Mouse (Mus musculus) layer of hippocampus, postnatal 10 days (tissue): Measurements from ENCODE around the gene Foxf1. TPM values are rescaled to one million over a fixed set of nuclear protein-coding genes. Genes with fewer than 3 reads are reported as not detected.

Source experiments
- DNase-seq, 2 experiments: peaks; one replicate each; pipeline ENCODE4 v3.0.0; 2021; ENCODE audit warnings: low spot score in 2 of 2
- total RNA-seq, 2 experiments: library from RNA; stranded (reverse); gene quantifications; 2 replicates each; pipeline ENCODE4 v1.2.3; 2021

Foxf1 gene
- total RNA-seq, 2 experiments from 2014 or later = 1.3 to 1.4 TPM

GRCm38 (mm10) chr8:121113261-121113660, 29.1 kb downstream of the Foxf1 start:
- peak; percentile 99 for DNase-seq

DNA sequence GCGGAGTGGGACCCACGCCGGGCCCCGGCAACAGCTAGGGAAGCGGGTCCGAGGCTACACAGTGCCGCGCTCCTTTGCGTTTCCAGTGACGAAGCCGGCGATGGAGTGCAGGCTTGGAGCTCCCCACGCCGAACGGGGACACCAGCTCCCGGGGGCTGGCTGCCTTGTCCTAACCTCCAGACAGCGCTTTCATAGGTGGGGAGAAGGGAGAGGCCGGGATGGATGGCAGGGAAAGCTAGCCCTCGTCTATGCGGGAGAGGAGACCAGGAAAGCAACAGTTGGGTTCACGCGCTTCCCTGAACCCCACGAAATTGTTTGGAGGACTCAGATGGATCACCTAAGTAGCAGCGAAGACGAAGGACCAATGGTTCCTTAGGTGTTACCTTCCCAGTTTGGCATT, 30.9 kb downstream of the Foxf1 start:
- no peak for DNase-seq

- DNase-seq = peak; percentile 57 to 69
Observed at GRCm38 (mm10) chr8:121115948-121116347, 31.8 kb downstream of the Foxf1 start, which contains the start of gene Foxc2. Gene Foxc2 (plus strand): TSS chr8:121116171.

DNA sequence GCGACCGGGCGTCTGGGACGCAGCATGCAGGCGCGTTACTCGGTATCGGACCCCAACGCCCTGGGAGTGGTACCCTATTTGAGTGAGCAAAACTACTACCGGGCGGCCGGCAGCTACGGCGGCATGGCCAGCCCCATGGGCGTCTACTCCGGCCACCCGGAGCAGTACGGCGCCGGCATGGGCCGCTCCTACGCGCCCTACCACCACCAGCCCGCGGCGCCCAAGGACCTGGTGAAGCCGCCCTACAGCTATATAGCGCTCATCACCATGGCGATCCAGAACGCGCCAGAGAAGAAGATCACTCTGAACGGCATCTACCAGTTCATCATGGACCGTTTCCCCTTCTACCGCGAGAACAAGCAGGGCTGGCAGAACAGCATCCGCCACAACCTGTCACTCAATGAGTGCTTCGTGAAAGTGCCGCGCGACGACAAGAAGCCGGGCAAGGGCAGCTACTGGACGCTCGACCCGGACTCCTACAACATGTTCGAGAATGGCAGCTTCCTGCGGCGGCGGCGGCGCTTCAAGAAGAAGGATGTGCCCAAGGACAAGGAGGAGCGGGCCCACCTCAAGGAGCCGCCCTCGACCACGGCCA, 32.5 kb downstream of the Foxf1 start:
- no peak for DNase-seq

GRCm38 (mm10) chr8:121117186-121117651, 33.0 kb downstream of the Foxf1 start:
- no peak for DNase-seq

- DNase-seq = no peak
Observed at GRCm38 (mm10) chr8:121117906-121118305, 33.7 kb downstream of the Foxf1 start.

DNA sequence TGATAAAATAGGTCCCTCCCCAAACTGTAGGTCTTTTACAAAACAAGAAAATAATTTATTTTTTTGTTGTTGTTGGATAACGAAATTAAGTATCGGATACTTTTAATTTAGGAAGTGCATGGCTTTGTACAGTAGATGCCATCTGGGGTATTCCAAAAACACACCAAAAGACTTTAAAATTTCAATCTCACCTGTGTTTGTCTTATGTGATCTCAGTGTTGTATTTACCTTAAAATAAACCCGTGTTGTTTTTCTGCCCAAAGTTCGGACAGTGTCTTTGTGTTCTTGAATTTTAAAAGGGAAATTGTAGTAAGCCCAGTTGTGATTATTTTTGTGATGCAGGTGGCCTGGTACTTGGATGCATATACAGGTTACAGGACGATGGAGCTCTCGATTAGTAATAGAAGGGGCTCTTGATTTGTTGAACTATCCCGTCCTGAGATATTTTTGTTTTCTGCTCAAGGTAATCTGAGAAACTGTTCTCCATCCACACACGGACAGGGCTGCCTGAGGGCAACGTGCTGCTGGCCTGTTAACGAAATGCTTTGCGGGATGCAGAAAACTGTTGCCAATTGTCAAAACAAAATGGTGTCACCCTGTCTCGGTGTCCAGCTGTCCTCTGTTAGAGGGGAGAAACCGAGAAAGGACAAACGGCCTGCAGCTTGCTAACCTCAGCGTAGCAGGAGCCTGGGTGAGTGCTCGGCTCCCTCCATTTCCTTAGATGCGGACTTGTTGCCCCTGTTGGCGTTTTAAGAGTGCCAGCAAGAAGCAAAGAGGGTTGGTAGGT, 34.6 kb downstream of the Foxf1 start:
- DNase-seq = no peak

DNA sequence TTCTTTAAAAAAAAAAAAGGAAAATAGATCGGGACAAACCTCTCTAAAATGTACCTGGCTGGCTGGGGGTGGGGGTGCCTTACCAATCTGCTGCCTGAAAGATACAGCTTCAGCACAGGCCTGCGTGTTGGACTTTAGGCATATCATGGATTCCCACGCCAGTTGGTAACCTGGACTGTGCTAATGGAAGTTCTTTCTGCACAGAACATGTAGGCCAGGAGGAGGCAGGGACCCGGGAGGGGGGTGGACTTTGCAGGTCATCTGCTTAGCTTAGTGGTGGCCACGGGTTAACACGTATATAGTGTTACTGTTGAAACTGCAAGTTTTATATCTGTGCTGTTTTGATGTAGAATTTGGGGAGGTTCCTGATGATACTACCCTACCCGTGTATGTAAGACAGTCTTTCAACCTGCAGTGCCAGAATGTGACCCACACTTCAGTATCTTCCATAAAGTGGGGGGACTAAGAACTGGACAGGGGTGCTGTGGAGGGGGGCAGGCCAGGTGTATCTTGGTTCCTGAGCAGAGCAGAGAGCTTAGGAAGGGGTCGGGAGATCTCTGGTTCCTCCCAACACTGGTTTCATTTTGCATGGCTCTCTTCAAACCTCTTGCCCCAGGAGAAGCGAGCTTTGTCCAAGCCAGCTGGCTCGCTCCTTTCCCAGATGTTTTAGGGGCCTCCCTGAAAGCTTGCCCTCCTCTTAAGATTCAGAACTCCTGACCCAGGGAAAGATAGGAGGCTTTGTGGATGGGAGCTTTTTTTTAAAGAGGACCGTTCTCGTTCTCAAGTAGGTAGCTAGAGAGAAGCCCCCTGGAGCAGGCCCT, 35.7 kb downstream of the Foxf1 start:
- DNase-seq = no peak

DNA sequence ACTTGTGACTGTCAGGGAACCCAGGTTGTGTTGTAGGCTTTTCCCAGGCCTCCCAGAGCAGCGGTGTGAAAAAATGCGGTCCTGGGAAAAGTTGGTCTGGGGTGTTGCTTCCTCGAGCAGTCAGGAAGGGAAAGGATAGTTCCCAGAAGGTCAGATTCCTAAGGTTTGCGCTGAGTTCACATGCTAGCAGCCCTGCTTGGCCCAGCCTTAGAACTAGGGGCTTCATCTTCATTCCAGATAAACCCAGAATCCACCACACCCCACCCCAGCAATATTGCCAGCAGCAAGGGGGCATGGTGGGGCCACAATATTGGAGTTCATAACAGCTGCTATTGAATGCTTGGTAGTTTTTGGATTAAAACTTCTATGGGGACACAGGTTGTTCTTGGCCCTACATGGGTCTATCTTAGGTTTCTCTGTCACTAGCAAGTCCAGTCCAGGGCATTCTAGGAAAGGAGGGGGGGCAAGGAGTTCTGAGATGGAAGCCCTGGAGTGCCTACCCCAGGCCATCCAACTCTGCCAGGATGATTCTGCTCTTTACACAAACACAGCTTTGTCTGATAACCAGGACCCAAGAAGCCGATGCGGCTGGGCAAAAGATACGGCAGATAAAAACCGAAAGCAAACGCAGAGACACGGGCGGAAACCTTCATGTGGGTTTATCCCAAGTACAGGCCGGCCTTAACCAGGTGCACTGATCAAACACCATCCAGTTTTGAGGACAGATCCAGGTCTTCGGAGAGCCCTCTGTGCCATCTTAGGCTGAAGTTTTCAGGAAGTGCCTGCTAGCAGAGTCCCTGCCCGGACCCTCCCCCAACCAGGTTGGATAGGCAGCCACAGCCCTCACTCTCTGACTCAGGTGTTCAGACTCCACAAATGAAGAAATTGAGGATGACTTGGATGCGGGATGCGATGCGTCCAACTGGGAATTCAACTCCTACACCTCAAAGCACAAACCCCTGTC, 36.6 kb downstream of the Foxf1 start:
- no peak for DNase-seq

DNA sequence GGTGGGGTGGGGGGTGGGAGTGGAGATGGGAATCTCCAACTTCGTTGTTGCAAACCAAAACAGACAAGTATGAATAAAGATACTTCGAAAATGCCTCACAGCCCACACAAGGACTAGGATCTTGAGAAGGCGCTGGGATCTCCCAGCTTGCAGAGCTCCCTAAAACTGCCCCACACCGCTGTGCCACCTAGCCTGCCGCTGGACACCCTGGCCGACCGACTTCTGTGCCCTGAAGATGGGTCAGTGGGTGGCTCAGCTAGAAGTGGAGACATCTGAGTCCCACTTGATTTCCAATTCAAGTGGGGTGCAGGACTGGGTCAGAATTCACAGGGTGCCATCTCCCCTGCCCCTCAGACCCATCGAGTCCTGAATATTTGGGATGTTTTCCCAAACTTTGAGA, 37.5 kb downstream of the Foxf1 start:
- no peak for DNase-seq

GRCm38 (mm10) chr8:121122368-121122767, 38.2 kb downstream of the Foxf1 start:
- no peak for DNase-seq

GRCm38 (mm10) chr8:121123113-121123512, 38.9 kb downstream of the Foxf1 start:
- DNase-seq = no peak

DNA sequence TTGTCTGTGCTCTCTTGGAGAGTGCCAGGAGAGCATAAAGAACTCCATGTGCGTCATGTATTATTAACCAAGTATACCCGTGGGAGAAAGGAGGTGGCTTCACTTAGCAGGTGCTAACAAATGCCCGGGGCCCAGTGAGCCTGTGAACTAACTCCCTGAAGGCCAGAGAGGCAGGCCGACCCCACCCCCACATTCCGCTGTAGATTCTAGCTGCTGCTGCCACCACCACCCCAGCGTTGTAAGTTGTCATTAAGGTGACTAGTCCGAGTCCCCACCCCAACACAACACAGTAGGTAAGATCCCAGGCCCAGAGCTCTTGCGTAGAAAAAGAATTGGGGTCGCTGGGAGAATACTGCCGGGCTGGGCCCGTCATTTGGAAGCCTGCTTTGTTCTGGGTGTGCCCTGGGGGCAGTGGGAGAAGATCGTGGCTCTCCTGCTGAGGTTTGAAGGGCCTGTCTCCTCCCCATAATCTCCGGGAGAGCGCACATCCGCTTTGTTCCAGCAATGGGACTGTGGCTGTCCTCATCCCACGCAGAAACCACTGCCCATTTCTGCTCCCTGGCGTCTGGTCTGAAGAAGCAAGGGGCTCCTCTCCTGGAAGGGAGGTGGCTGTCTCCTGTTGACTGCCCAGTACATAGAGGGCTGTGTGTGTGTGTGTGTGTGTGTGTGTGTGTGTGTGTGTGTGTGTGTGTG, 40.5 kb downstream of the Foxf1 start:
- no peak for DNase-seq

- peak; percentile 60 to 73 for DNase-seq
Observed at GRCm38 (mm10) chr8:121125311-121125876, 41.2 kb downstream of the Foxf1 start.

DNA sequence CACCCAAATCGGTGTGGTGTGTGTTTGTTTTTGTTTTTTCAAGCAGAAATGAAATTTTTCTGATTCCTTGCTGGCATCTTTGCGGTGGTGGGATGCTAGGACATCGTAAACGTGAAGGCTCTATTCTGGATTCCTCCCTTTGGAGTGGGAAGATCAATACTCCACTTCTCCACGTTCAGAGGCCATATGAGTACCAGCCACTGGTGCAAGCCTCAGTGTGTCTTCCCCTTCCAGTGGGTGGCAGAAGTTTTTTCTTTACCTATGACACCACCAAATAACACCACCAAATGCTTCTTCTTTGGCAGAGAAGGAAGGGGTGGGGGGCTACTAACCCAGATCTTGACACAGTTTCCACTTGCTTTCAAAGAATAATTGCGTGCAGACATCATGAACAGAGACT, 42.0 kb downstream of the Foxf1 start:
- DNase-seq = no peak

GRCm38 (mm10) chr8:121126694-121127093, 42.5 kb downstream of the Foxf1 start:
- DNase-seq = no peak

- DNase-seq = no peak
Observed at GRCm38 (mm10) chr8:121127291-121127701, 43.1 kb downstream of the Foxf1 start.

DNA sequence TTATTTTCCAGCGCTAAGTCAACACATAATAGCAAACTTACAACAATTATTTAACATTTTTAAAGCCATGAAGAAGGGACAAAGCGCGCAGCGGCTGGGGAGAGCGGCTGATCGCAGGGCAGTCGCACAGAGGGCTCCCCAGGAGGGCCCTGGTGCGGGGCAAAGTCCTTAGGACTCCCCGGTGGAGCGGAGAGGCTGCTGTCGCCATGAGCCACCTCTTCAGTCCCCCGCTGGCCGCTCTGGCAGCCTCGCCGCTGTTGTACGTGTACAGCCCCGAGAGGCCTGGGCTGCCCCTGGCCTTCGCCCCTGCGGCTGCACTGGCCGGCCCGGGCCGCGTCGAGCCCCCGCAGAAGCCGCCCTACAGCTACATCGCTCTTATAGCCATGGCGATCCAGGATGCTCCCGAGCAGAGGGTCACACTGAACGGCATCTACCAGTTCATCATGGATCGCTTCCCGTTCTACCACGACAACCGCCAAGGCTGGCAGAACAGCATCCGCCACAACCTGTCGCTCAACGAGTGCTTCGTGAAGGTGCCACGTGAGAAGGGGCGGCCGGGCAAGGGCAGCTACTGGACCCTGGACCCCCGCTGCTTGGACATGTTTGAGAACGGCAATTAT, 43.7 kb downstream of the Foxf1 start, which contains the start of gene Foxl1:
Foxl1 (plus strand) TSS at position 185 of the 620 bp plus-strand sequence.
- DNase-seq = peak in 1 of 2 experiments; percentile 24
